Mouse (Mus musculus): Measurements from ENCODE around the gene Trim2.

Gene Trim2

GRCm38 (mm10) chr3:84283524-84283923 lies 23.2 kb downstream of the Trim2 start:
- no peak for DNase-seq

- DNase-seq, result no peak
Observed at GRCm38 (mm10) chr3:84281936-84282371, 24.7 kb downstream of the Trim2 start.

- DNase-seq, result no peak
Observed at GRCm38 (mm10) chr3:84278809-84279208, 27.9 kb downstream of the Trim2 start.

DNA sequence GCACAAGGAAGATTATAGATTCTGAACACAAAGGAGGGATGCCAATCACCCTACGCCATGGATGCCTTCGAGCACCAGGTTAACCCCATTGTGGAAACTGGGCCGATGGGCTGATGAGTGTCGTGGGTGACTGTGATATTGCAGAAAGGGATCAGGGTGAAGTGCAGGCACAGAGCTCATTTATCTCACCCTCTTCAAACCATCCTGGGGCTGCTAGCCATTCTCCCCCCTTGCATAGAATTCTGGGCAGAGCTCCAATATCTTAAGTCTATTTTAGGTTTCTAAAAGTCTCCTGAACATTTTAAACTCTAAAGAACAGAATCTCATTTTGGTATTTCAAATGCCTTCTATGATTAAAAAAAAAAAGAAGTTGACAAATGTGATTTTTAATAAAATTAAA lies 31.6 kb downstream of the Trim2 start:
- no peak for DNase-seq

DNA sequence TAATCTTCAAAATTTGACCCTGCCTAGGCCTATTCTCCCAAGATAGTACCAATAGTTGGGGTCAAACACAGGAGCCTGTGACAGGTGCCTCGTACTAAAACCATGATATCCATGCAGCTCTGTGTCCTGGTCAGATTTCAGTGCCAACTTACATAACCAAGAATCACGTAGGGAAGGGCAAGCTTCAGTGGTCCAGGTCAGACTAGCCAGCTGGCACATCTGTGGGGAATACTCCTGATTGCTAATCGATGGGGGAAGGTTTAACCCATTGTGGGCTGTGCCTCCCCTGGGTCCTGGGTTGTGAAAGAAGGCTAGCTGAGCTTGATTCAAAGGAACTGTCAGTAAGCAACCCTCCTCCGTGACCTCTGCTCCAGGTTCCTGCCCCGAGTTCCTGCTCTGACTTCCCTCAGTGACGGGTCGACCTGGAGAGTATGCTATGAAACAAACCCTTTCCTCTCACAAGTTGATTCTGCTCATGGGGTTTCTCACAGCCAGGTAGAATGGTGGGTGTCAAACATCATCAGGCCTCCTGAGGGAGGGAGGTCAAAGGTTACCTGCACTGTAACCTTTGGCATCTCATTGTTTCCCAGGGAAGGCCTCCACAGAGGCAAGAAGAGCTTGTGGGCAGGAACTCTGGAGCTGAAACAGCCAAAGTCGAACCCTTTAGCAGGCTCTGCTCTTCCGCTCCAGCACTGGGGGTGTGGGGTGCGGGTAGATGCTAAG lies 34.2 kb downstream of the Trim2 start:
- DNase-seq, result no peak

DNA sequence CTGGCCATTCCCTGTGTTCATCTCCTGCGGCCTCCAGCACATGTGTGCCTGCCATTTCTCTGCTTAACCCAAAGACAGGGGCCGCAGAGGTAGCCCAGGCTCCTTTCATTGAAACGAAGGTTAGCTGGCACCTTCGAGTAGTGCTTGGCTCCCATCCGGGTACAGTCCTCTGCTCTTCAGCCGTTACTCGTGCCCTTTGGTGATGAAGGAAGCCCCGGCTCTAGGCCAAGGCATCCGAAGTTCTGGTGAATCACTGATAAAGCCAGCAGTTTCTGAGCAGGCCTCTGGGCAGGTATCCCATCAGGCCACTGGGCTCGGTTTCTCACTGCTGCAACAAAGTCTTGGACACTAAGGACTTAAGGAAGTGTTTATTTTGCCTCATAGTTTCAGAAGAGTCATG lies 34.9 kb downstream of the Trim2 start:
- no peak for DNase-seq

- no peak for DNase-seq
Observed at GRCm38 (mm10) chr3:84271058-84271457, 35.6 kb downstream of the Trim2 start.

GRCm38 (mm10) chr3:84270624-84270995 lies 36.1 kb downstream of the Trim2 start:
- no peak for DNase-seq

- no peak for DNase-seq
Observed at GRCm38 (mm10) chr3:84269987-84270623, 36.6 kb downstream of the Trim2 start.

- DNase-seq, result no peak
Observed at GRCm38 (mm10) chr3:84268434-84268833, 38.2 kb downstream of the Trim2 start.

GRCm38 (mm10) chr3:84266391-84266931 lies 40.2 kb downstream of the Trim2 start:
- DNase-seq, result no peak

DNA sequence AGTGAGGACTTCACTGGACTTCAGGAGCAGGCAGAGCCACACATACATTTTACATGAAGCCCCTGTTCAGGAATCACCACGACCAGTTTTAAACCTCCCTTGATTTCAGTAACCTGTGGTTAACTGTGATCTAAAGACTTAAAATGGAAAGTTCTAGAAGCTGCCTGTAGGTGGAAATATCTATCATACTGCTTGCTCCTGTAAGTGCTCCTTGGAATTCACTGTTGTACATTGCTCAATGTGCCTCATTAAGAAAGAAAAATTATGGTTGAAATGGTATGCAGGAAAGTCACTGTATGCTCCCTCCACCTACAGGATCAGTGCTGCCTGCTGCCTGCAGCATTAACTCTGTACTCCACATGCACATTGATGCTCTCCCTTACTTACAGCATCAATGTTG lies 41.6 kb downstream of the Trim2 start:
- no peak for DNase-seq

- no peak for DNase-seq
Observed at GRCm38 (mm10) chr3:84264395-84264794, 42.3 kb downstream of the Trim2 start.

DNA sequence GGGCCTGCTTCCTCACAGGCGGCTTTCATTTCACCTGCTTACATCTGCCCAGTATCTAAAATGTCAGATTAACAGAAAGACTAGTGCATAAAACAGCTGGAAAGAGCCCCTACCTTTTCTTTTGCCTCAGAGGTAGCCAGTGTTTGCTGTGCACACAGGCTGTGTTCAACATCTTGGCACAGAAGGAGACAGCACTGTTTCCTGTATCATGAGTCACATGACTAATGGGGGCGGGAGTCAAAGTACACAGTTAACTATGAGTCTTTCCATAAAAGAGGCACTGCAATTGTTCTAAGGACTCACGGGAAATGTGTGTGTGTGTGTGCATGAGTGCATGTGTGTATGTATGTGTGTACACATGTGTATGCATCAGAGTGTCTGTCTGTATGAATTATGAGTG lies 43.9 kb downstream of the Trim2 start:
- no peak for DNase-seq

DNA sequence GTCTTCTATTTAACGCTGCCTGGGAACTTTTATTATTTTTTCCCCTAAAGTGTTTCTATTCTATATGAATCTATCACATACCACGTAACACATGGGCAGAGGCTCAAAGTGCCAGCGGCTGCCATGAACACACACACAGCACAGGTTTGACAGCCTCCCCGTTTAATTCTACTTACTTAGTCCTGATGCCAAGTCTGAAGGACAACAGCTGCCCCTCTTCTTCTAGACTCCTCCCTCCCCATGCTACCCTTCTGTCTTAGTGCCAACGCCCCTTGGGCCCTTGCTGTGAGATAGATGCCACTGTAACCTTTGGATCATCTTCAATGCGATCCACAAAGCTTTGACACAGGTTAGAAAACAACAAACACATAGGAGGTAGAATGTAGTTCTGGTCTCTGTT lies 44.8 kb downstream of the Trim2 start:
- no peak for DNase-seq

DNA sequence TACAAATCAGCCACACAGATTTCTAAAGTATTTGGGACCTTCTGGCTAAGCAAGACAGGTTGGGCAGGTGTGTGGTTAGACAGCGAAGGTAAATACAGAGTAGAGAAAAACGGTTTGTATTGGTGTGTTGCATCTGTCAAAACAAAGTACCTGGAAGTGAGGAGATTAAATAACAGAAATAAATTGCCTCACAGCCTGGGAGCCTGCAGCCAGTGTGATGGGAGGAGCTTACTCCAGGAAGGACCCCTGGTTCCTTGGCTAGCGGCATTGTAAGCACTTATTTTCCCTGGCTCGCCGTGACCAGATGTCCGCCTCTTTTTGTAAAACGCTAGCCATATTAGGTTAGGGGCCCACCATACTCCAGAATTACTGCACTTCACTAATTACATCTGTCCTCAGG lies 45.8 kb downstream of the Trim2 start:
- no peak for DNase-seq

DNA sequence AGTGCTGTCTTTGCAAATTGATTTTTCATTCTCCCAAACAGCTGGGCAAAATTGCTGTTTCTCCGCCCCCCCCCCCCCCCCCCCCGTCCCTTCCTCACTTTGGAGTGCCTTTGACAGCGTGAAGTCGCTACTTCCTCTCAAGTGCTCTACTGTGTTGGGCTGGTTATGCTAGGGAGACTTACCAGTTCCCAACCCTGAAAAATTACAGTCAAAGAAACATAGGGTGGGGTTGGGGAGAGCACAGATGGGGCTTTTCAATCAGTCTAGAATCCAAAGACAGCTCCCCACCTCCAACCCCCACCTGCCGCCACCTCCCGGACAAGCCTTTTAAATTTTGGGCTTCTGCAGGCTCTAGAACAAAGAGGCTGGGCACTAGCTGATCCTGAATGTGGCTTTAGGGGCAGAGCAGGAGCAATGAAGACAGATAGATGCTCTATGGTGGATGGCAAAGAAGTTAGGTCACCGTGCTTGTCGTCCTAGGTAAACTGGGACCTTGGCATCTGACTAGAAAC lies 46.6 kb downstream of the Trim2 start:
- DNase-seq, result peak; percentile 19

GRCm38 (mm10) chr3:84259281-84260023 lies 47.2 kb downstream of the Trim2 start:
- peak; percentile 51 for DNase-seq

GRCm38 (mm10) chr3:84258518-84259031 lies 48.1 kb downstream of the Trim2 start:
- DNase-seq, result no peak

DNA sequence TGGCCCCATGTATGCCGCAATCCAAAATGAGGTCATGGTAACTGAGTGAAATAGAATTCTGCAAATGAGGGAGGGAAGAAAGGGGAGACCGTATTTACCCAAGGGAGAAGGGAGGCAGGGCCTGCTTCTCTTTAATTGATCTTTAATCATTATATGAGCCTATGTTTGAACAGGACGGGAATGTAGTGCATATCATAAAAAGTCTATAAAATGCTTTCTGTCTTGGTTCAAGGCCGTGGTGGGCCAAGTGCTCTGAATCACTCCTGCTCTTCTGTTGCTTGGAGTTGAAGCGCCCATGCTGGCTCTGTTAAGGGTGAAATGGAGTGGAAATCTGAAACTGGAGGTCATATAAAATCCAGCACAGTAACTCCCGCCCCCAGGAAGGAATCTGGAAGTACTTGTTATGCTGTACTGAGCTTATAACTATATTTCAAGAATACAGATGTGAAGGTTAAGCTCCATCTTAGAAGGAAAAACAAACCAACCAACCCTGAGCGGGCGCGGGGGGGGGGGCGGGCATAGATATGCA lies 48.6 kb downstream of the Trim2 start:
- DNase-seq, result no peak

DNA sequence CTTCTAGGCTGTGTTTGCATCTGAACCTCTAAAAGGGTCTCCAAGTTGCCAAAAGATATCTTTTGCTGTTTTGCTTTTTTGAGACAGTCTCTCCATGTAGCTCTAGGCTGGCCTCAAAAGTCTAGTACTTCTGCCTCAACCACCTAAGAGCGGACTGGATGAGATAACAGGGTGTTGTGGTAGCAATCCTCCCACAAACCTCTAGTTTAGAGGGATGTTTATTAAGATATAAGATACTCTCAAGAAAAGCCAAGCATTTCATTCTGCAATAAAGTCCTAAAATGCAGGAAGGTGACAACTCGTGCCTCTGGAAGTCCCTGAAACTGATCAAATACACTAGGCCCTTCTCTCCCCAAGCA lies 52.2 kb downstream of the Trim2 start:
- DNase-seq, result no peak

GRCm38 (mm10) chr3:84253655-84254519 lies 52.8 kb downstream of the Trim2 start:
- no peak for DNase-seq

All from cerebellum, adult 11 months (tissue).